Mouse (Mus musculus) neural tube, embryonic 13.5 days (tissue): ENCODE data around the gene Spc24. TPM values are rescaled to one million over a fixed set of nuclear protein-coding genes. Genes with fewer than 3 reads are reported as not detected.
A peak's percentile ranks its signal among the peaks of the same experiment; 100 is the strongest.

ENCODE experiments used
- ATAC-seq: fragments of 200-750 bp; cut with Nextera tagmentation; 2 replicates; pipeline ENCODE4 v1.8.0; 2017; ENCODE audit warnings: low read depth, mild to moderate bottlenecking, moderate TSS enrichment, moderate library complexity
- H3K27ac ChIP-seq: fragments of 300-500 bp; sonication (generic); replicated peaks from 2 replicates; pipeline ENCODE4 v1.5.1; 2015; ENCODE audit warnings: moderate library complexity, mild to moderate bottlenecking, inconsistent platforms
- H3K27me3 ChIP-seq: fragments of 300-500 bp; sonication (generic); 2 replicates; pipeline ENCODE4 v1.6.1; 2015; ENCODE audit warnings: mild to moderate bottlenecking, inconsistent platforms
- H3K36me3 ChIP-seq: fragments of 300-500 bp; sonication (generic); 2 replicates; pipeline ENCODE4 v1.6.1; 2015; ENCODE audit warnings: mild to moderate bottlenecking, inconsistent platforms
- H3K4me1 ChIP-seq: fragments of 300-500 bp; sonication (generic); replicated peaks from 2 replicates; pipeline ENCODE4 v1.6.1; 2015; ENCODE audit warnings: inconsistent platforms
- H3K4me2 ChIP-seq: fragments of 300-500 bp; sonication (generic); 2 replicates; pipeline ENCODE4 v1.6.1; 2015; ENCODE audit warnings: inconsistent platforms, mild to moderate bottlenecking, moderate library complexity
- H3K4me3 ChIP-seq: fragments of 300-500 bp; sonication (generic); 2 replicates; pipeline ENCODE4 v1.5.1; 2015; ENCODE audit warnings: mild to moderate bottlenecking, inconsistent platforms
- H3K9ac ChIP-seq: fragments of 300-500 bp; sonication (generic); 2 replicates; pipeline ENCODE4 v1.6.1; 2015; ENCODE audit warnings: moderate library complexity, mild to moderate bottlenecking, inconsistent platforms
- H3K9me3 ChIP-seq: fragments of 300-500 bp; sonication (generic); 2 replicates; pipeline ENCODE4 v1.6.1; 2016; ENCODE audit warnings: inconsistent platforms
- WGBS: fragments of 180-500 bp; shearing (Covaris S2); methylation state at CpG from one replicate; pipeline ENCODE4 v1.1.7; 2015; 5-methylcytosine and 5-hydroxymethylcytosine counted together
- polyA plus RNA-seq: library from polyadenylated mRNA; unstranded; fragments of >200 nt; fragmentation: Nextera tagmentation; extraction: Ambion mirVana; gene quantifications from 2 replicates; pipeline ENCODE4 v1.2.1, GENCODE M21; 2015

The Spc24 gene
- polyA plus RNA-seq, 1 experiment from 2014 or later, result 17.5 TPM

DNA sequence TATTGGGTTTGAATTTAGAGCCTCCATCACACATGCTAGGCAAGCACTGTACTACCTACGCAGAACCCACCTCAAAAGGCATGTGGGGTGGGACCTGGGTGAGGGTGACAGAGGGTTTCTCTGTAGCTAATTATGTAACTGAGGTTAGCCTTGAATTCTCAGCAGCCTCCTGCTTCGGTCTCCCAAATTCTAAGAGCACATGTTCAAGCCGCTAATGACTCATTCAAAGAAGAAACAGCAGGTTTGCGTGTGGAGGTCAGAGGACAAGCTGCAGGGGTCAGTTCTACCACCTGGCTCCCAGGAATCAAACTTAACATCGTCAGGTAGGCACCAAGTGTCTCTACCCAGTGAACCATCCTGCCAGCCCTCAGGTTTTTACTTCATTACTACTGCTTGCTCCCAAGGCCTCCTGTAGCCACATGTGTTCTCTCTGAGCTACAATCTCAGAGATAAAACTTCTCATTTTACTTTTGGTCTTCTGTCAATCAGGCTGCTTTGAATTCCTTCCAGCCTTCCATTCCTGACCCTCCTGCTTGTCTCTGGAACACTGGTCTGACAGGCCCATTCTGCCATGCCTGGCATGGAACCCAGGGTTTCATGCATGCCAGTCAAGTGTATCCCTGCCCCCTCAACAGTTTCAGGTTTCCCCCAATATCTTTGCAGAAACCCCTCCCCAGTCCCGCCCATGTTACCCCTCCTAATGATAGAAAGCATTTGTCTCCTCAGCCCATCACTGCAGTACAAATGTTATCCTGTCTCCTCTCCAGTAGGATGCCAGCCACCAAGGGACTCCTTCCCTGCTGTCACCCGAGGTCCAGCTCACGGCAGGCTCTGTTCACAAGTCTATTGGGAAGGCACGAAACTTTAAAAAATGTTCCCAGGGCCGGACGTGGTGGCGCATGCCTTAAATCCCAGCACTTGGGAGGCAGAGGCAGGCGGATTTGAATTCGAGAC lies 1.2 kb downstream of the Spc24 start:
- 67% methylated on average over 14 of the region's 14 CpGs for WGBS
- no peaks in the 10 kb centered on the region for H3K27me3 ChIP-seq
- H3K4me2 ChIP-seq, result peak overlapping the region; percentile 84
- H3K9me3 ChIP-seq, result no peaks in the 10 kb centered on the region
- no peak overlapping the region for H3K27ac ChIP-seq
- no peak for ATAC-seq
- no peaks in the 10 kb centered on the region for H3K36me3 ChIP-seq
- peak overlapping the region; percentile 49; the same call in 1 of the 2 replicates for H3K9ac ChIP-seq
- H3K4me3 ChIP-seq, result peak overlapping the region; percentile 64
- peaks cover 11% of the 10 kb centered on the region for H3K4me1 ChIP-seq

DNA sequence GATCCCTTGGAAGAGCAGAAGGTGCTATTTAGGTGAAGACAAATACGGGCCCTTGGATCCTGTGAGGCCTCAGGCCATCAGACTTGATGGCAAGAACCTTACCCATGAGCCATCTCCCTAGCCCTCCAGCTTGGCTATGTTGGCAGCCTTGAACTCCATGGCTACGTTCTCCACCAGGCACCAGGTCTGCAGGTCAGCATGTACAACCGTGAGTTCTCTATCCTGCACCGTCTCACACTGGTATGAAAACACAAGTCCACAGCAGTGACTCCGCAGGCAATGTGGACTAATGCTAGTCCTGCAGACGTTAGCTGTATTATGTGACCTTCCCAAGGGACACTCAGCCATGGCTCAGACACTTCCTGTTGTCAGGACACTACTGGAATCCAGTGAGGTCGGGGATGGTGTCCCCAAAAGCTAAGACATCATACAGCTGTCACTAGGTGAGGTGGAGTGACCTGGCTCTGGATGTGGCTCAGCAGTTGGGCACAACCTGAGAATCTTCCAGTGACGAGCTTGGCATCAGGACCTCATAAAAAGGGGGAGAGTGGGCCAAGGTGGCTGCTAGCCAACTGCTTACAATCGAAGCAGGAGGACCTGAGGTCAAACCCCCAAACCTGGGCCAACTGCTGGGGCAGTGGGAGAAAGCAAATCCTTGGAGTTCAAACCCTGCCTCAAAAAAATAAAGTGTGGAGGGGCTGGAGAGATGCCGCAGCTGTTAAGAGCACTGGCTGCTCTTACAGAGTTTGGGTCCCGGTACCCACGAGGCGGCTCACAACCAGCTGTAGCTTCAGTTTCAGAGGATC lies 5.4 kb downstream of the Spc24 start:
- 78% methylated on average over 13 of the region's 13 CpGs for WGBS
- no peak for ATAC-seq
- H3K4me1 ChIP-seq, result peaks cover 9% of the 10 kb centered on the region
- H3K9ac ChIP-seq, result no peak overlapping the region
- H3K4me2 ChIP-seq, result no peak overlapping the region
- no peak overlapping the region for H3K4me3 ChIP-seq
- no peak overlapping the region for H3K27ac ChIP-seq
- no peaks in the 10 kb centered on the region for H3K27me3 ChIP-seq
- no peaks in the 10 kb centered on the region for H3K9me3 ChIP-seq
- H3K36me3 ChIP-seq, result peaks cover under 1% of the 10 kb centered on the region; the same call in 1 of the 2 replicates

DNA sequence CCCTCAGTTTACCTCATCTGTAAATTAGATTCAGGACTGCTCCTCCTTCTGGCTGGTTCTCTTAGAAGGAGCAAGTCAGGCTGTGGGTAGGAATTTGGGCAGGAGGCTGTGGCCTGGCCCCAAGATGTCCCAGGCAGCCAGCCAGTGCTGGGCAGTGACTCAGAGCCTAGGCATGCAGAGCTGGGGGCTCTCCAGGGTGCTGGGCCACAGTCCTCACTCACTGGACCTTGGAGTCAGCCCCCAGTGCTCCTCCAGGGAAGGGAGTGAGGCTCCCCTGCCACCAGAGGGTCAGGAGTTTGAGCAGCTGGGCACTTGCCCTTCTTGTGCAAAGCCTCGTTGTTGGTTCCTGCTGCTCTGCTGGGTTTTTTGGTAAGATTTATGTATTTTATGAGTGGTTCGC lies 6.1 kb downstream of the Spc24 start:
- 82% methylated on average over 2 of the region's 2 CpGs for WGBS
- H3K36me3 ChIP-seq, result peaks cover 7% of the 10 kb centered on the region
- peaks cover 2% of the 10 kb centered on the region; the same call in 1 of the 2 replicates for H3K4me1 ChIP-seq

DNA sequence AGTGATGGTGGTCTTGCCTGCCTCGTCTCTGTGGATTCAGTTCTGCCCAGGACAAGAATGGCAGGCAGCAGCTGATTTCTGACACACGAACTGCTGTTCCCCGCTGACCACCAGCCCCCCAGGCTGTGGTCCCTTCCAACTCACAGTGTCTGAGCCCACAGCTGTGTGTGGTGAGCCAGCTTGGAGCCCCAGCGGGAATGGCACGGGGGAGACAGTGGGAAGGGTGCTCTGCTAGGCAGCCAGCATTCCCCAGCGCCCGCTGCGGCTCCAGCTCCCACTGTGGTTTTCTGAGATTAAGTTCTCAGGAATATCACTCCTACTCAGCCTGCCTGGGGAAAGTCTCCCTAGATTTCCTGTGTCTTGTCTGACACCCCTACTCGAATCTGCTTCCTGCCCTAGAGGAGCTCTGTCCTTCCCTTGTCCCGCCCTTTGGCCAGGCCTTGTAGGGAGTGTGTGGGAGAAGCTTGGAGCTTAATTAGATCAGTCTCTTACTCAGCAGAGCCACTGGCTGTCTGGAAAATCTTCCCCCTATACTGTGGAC lies 7.8 kb downstream of the Spc24 start:
- H3K9me3 ChIP-seq, result no peaks in the 10 kb centered on the region
- H3K4me1 ChIP-seq, result no peaks in the 10 kb centered on the region
- peaks cover 24% of the 10 kb centered on the region for H3K36me3 ChIP-seq
- no peak overlapping the region for H3K9ac ChIP-seq
- H3K4me2 ChIP-seq, result no peak overlapping the region
- no peaks in the 10 kb centered on the region for H3K27me3 ChIP-seq
- no peak overlapping the region for H3K4me3 ChIP-seq
- 70% methylated on average over 10 of the region's 10 CpGs for WGBS
- no peak for ATAC-seq
- no peak overlapping the region for H3K27ac ChIP-seq

More for the DNA sequence above, 6.1 kb downstream of the Spc24 start:
- H3K4me2 ChIP-seq, result no peak overlapping the region
- no peak overlapping the region for H3K9ac ChIP-seq
- no peak overlapping the region for H3K27ac ChIP-seq
- no peak for ATAC-seq
- no peak overlapping the region for H3K4me3 ChIP-seq
- no peaks in the 10 kb centered on the region for H3K9me3 ChIP-seq
- no peaks in the 10 kb centered on the region for H3K27me3 ChIP-seq

DNA sequence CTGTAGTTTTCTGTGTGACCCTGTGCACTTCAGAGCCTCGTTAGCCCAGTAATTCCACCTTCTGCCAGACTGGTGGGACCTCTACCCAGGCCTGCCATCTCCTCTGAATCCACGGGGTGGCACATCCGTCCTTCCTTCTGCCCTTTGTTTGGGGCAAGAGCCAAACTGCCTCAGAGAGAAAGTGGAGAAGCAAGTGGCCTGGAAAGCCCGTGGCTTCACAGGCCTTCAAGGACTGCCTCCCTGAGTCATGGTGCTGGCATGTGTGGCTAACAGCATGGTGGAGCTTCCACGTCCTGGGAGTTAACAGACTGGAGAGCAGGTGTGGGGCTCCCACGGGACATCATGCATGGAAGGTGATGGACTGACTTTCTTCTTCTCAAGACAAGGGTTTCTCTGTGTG lies 8.8 kb downstream of the Spc24 start:
- H3K4me2 ChIP-seq, result no peak overlapping the region
- peaks cover 33% of the 10 kb centered on the region for H3K36me3 ChIP-seq
- no peaks in the 10 kb centered on the region for H3K9me3 ChIP-seq
- no peak for ATAC-seq
- no peaks in the 10 kb centered on the region for H3K27me3 ChIP-seq
- no peak overlapping the region for H3K27ac ChIP-seq
- 71% methylated on average over 6 of the region's 6 CpGs for WGBS
- no peak overlapping the region for H3K9ac ChIP-seq
- no peak overlapping the region for H3K4me3 ChIP-seq
- H3K4me1 ChIP-seq, result no peaks in the 10 kb centered on the region

DNA sequence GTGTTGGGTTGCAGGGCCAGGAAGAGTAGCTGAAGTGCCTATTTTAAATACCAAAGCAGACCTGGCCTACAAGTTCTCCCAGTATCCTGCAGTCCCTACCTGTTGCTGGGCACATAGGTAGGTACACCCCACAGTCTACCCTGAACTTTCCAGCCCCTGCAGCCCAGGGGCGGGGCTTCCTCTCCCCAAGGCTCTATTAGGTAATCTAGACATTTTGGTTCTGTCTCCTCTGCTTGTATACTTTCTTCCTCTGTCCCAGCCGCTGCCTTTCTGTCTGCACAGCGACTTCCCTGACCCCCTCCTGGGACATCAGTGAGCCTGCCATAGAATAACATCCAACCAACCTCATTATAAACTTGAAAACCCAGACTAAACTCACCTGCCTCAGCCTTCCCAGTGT lies 9.7 kb downstream of the Spc24 start:
- H3K9me3 ChIP-seq, result no peaks in the 10 kb centered on the region
- H3K4me2 ChIP-seq, result no peak overlapping the region
- H3K9ac ChIP-seq, result no peak overlapping the region
- H3K36me3 ChIP-seq, result peaks cover 43% of the 10 kb centered on the region
- H3K4me1 ChIP-seq, result no peaks in the 10 kb centered on the region
- H3K27ac ChIP-seq, result no peak overlapping the region
- H3K4me3 ChIP-seq, result no peak overlapping the region
- 77% methylated on average over 3 of the region's 3 CpGs for WGBS
- no peaks in the 10 kb centered on the region for H3K27me3 ChIP-seq
- no peak for ATAC-seq

DNA sequence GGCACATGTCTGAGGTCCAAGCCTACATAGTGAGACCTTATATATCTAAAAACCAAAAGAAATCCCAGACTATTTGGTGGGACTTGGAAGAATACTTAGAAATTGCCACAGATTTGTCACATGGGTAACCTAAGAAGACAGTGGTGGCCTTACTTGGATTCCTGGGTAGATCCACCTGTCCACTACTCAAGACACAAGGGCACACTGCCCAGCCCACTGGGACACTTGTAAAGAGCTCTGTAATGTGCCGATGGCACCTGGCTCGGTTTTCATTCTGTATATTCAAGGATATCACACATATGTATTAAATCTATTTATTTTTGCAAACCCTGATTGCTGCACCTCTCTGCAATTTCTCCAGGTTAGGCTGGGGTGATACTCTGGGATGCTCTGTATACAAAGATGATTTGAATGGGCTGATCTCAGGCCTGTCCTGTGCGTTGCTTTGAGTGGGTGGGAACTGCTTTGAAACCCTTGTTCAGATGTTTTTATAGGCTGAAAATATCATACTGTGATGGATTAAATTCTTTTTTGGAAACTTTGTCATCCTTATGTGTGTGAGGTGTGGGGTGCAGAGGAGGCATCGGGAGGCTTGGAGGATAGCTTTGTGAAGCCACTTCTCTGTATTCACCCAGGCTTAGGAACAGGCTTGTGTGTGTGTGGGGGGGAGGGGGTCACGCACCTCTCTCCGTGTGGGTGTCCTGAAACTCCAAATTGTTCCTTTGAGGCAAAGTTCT lies 10.6 kb downstream of the Spc24 start:
- no peak overlapping the region for H3K4me2 ChIP-seq
- no peak overlapping the region for H3K27ac ChIP-seq
- H3K9me3 ChIP-seq, result no peaks in the 10 kb centered on the region
- ATAC-seq, result no peak
- H3K9ac ChIP-seq, result no peak overlapping the region
- no peak overlapping the region for H3K4me3 ChIP-seq
- H3K36me3 ChIP-seq, result peaks cover 51% of the 10 kb centered on the region
- 89% methylated on average over 6 of the region's 6 CpGs for WGBS
- H3K27me3 ChIP-seq, result no peaks in the 10 kb centered on the region
- H3K4me1 ChIP-seq, result no peaks in the 10 kb centered on the region

DNA sequence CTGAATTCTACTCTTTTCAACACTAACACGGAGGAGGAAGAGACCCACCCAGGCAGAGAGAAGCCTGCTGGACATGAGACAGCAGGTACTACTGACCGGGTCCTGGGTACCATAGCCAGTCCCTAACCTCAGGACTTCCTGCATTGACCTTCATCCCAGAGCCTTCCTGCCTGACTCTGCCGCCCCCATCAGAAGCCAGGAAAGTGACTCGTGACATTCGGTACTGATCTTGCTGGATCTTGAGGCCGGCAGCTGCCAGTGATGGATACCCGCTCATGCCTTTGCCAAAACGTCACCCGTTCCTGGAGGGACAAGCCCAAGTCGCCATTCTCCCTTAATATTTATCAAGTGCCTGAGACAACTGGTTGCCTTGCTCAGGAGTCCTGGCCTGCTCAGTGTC lies 11.6 kb downstream of the Spc24 start:
- no peak overlapping the region for H3K4me3 ChIP-seq
- no peak for ATAC-seq
- H3K27me3 ChIP-seq, result no peaks in the 10 kb centered on the region
- H3K9me3 ChIP-seq, result no peaks in the 10 kb centered on the region
- H3K36me3 ChIP-seq, result peaks cover 62% of the 10 kb centered on the region
- H3K4me1 ChIP-seq, result no peaks in the 10 kb centered on the region
- H3K27ac ChIP-seq, result no peak overlapping the region; the same call in 1 of the 2 replicates
- H3K4me2 ChIP-seq, result no peak overlapping the region
- WGBS, result 88% methylated on average over 10 of the region's 10 CpGs
- no peak overlapping the region for H3K9ac ChIP-seq

DNA sequence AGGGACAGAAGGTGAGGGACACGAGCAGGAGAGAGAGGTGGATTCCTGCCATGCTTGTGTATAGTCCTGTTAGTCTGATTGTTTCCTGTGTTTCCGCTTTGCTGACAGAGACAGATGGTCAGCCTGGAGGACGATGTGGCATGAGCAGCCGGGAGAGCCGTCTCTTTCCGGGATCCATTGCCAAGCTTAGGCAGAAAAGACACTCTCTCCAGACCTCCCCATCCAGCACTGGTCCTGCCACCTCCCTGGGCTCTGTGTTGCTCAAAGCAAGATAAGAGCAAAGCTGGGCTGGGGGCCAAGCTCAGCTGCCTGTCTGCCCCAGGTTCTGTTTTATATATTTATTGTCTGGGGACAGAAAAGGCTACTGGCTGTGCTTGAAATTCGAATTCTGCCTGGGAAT lies 12.1 kb downstream of the Spc24 start:
- ATAC-seq, result no peak
- Histone ChIP-seq H3K4me3 (no peak overlapping the region), H3K9me3 (no peaks in the 10 kb centered on the region), H3K27ac (no peak overlapping the region; the same call in 1 of the 2 replicates), H3K4me2 (no peak overlapping the region), H3K4me1 (no peaks in the 10 kb centered on the region), H3K36me3 (peaks cover 62% of the 10 kb centered on the region), H3K27me3 (no peaks in the 10 kb centered on the region), H3K9ac (no peak overlapping the region)
- 62% methylated on average over 7 of the region's 7 CpGs for WGBS

DNA sequence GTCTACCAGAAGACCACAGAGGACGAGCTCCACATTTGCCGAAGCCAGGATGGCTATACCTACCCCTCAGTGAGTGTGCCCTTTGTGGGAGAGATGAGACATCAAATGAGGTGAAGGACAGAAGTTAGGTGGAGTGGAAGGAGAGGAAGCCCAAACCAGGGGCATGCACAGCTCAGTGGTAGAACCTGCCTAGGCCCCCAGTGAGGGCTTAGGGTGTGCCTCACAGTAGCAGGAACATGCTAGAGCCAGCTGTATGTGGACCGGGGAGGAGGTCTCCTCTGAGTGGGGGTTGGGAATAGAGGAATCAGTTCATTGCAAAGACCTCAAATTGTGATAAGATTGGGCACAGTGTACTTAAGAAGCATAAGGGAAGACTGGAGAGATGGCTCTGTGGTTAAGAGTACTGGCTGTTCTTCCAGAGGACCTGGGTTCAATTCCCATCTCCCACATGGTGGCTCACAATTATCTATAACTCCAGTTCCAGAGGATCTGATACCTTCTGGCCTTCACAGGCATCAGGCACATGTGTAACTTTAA lies 12.8 kb downstream of the Spc24 start:
- ATAC-seq, result no peak
- H3K4me2 ChIP-seq, result no peak overlapping the region
- no peaks in the 10 kb centered on the region for H3K9me3 ChIP-seq
- H3K4me3 ChIP-seq, result no peak overlapping the region
- H3K27me3 ChIP-seq, result no peaks in the 10 kb centered on the region
- H3K9ac ChIP-seq, result no peak overlapping the region
- 95% methylated on average over 3 of the region's 3 CpGs for WGBS
- peaks cover 69% of the 10 kb centered on the region for H3K36me3 ChIP-seq
- no peaks in the 10 kb centered on the region for H3K4me1 ChIP-seq
- no peak overlapping the region for H3K27ac ChIP-seq

DNA sequence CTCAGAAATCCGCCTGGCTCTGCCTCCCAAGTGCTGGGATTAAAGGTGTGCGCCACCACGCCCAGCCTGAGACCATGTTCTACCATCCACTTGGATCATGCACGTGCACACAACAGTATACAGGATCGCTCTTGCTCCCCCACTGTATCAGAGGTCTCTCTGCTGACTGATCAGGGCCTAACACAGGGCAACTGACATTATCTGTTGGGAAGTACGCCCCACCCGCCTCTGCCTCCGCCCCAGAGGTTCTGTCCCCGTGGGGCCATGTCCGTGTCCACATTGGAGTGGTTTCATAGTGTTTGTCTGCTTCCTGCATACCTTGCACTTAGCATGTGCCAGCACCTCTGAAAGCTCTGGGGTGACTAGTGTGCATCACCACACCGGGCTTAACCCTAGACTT lies 18.6 kb downstream of the Spc24 start:
- H3K27me3 ChIP-seq, result no peaks in the 10 kb centered on the region
- H3K4me2 ChIP-seq, result no peak overlapping the region
- ATAC-seq, result no peak
- no peaks in the 10 kb centered on the region for H3K4me1 ChIP-seq
- H3K36me3 ChIP-seq, result peaks cover 89% of the 10 kb centered on the region
- 94% methylated on average over 11 of the region's 11 CpGs for WGBS
- no peaks in the 10 kb centered on the region for H3K9me3 ChIP-seq
- no peak overlapping the region for H3K4me3 ChIP-seq
- H3K9ac ChIP-seq, result no peak overlapping the region
- no peak overlapping the region for H3K27ac ChIP-seq
